ENCODE assay signal across 18 mouse cellular contexts in the genomic region with DNA sequence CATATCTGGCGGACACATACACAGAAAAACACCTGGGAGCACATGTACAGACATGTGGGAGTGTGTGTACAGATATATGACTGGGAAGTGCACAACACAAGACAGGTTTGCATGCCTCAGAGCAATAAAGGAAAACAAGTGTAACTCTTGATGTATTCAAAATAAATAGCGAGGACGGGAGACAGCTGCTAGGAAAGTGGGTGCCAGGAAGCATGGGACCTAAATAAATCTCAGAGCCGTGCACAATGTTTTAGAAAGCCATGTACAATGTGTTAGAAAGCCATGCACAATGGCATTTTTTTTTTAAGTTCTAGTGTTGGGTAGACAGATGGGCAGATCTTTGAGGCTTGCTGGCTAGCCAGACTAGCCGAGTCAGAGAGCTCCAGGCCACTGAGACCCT. TPM values are rescaled to one million over a fixed set of nuclear protein-coding genes. Genes with fewer than 3 reads are reported as not detected.
"Had no signal": no experiment of that assay in that cellular context is flagged by ENCODE, and none has a peak within 500 bp of the region (broad histone marks: within the 10 kb centered on the region; RNA-seq: fewer than 3 reads in every experiment).

No protein-coding gene starts in this region.

- DNase-seq: kidney, adult 2 months; kidney, postnatal 10 days; kidney, postnatal 36 days; liver, embryonic 13.5 days; lung, postnatal 14 days; right cerebral cortex, postnatal 25 days; spleen, adult 18-20 months; thymus, adult 18-20 months; thymus, postnatal 36 days had no signal

- H3K9me3 ChIP-seq: kidney, embryonic 15.5 days; liver, embryonic 13.5 days; midbrain, embryonic 12.5 days; midbrain, embryonic 15.5 days; neural tube, embryonic 13.5 days; stomach, embryonic 15.5 days had no signal

- H3K4me2 ChIP-seq: kidney, embryonic 15.5 days; liver, embryonic 13.5 days; midbrain, embryonic 12.5 days; midbrain, embryonic 15.5 days; neural tube, embryonic 13.5 days; stomach, embryonic 15.5 days had no signal

- H3K9ac ChIP-seq: kidney, embryonic 15.5 days; liver, embryonic 13.5 days; midbrain, embryonic 12.5 days; midbrain, embryonic 15.5 days; neural tube, embryonic 13.5 days; stomach, embryonic 15.5 days had no signal

- H3K27me3 ChIP-seq: kidney, embryonic 15.5 days; liver, embryonic 13.5 days; midbrain, embryonic 12.5 days; midbrain, embryonic 15.5 days; neural tube, embryonic 13.5 days; stomach, embryonic 15.5 days had no signal

- H3K4me3 ChIP-seq: kidney, embryonic 15.5 days; liver, embryonic 13.5 days; midbrain, embryonic 12.5 days; midbrain, embryonic 15.5 days; neural tube, embryonic 13.5 days; stomach, embryonic 15.5 days had no signal

- H3K4me1 ChIP-seq: kidney, embryonic 15.5 days; liver, embryonic 13.5 days; midbrain, embryonic 12.5 days; midbrain, embryonic 15.5 days; neural tube, embryonic 13.5 days; stomach, embryonic 15.5 days had no signal

- ATAC-seq: intestine, postnatal 0 days; midbrain, embryonic 15.5 days had no signal

- H3K27ac ChIP-seq: kidney, embryonic 15.5 days; liver, embryonic 13.5 days; midbrain, embryonic 12.5 days; midbrain, embryonic 15.5 days; neural tube, embryonic 13.5 days; stomach, embryonic 15.5 days had no signal

RNA-seq across cellular contexts. Expression of a gene that starts 35.4 kb away (rescaled TPM):
- total RNA-seq: neutrophil, adult 5-6 weeks had no signal
- polyA plus RNA-seq: liver, adult 2 months; liver, embryonic 13.5 days; macrophage had no signal
